Mouse (Mus musculus) limb, embryonic 12.5 days (tissue): ENCODE results near the gene 2610528J11Rik. TPM values are rescaled to one million over a fixed set of nuclear protein-coding genes. Genes with fewer than 3 reads are reported as not detected.

Experiments
- ATAC-seq: fragments of 200-750 bp; cut with Nextera tagmentation; 2 replicates; pipeline ENCODE4 v1.8.0; 2017; ENCODE audit warnings: low read depth, moderate TSS enrichment; ENCODE audit not compliant: insufficient number of reproducible peaks, insufficient read depth, low FRiP score, low TSS enrichment
- H3K27ac ChIP-seq: fragments of 300-500 bp; sonication (generic); 2 replicates; pipeline ENCODE4 v1.5.1; 2016; ENCODE audit warnings: mild to moderate bottlenecking, moderate library complexity
- H3K27me3 ChIP-seq: fragments of 300-500 bp; sonication (generic); 2 replicates; pipeline ENCODE4 v1.6.1; 2016; ENCODE audit warnings: mild to moderate bottlenecking, moderate library complexity
- H3K36me3 ChIP-seq: fragments of 300-500 bp; sonication (generic); 2 replicates; pipeline ENCODE4 v1.6.1; 2016; ENCODE audit warnings: mild to moderate bottlenecking, moderate library complexity
- H3K4me1 ChIP-seq: fragments of 300-500 bp; sonication (generic); replicated peaks from 2 replicates; pipeline ENCODE4 v1.6.1; 2016
- H3K4me2 ChIP-seq: fragments of 300-500 bp; sonication (generic); 2 replicates; pipeline ENCODE4 v1.6.1; 2016; ENCODE audit warnings: mild to moderate bottlenecking, moderate library complexity
- H3K4me3 ChIP-seq: fragments of 300-500 bp; sonication (generic); replicated peaks from 2 replicates; pipeline ENCODE4 v1.5.1; 2016; ENCODE audit warnings: mild to moderate bottlenecking
- H3K9ac ChIP-seq: fragments of 300-500 bp; sonication (generic); replicated peaks from 2 replicates; pipeline ENCODE4 v1.6.1; 2016; ENCODE audit warnings: mild to moderate bottlenecking, moderate library complexity
- H3K9me3 ChIP-seq: fragments of 300-500 bp; sonication (generic); 2 replicates; pipeline ENCODE4 v1.6.1; 2016; ENCODE audit warnings: mild to moderate bottlenecking, moderate library complexity
- WGBS: fragments of 180-500 bp; shearing (Covaris S2); methylation state at CpG from one replicate; pipeline ENCODE4 v1.1.7; 2016; 5-methylcytosine and 5-hydroxymethylcytosine counted together
- polyA plus RNA-seq: library from polyadenylated mRNA; unstranded; fragments of >200 nt; fragmentation: Nextera tagmentation; extraction: Ambion mirVana; gene quantifications from 2 replicates; pipeline ENCODE4 v1.2.1, GENCODE M21; 2016

Gene 2610528J11Rik
- polyA plus RNA-seq, 1 experiment from 2014 or later: 0.73 TPM

GRCm38 (mm10) chr4:118518208-118518607 is 8.6 kb upstream of the 2610528J11Rik start:
- H3K4me2 ChIP-seq: no peak overlapping the region
- no peaks in the 10 kb centered on the region for H3K36me3 ChIP-seq
- no peak for ATAC-seq
- no peak overlapping the region for H3K9ac ChIP-seq
- peaks cover 23% of the 10 kb centered on the region for H3K27me3 ChIP-seq
- no peak overlapping the region for H3K4me3 ChIP-seq
- WGBS: 67% methylated on average over 5 of the region's 5 CpGs
- peaks cover 8% of the 10 kb centered on the region; the same call in 1 of the 2 replicates for H3K4me1 ChIP-seq
- no peak overlapping the region for H3K27ac ChIP-seq
- H3K9me3 ChIP-seq: no peaks in the 10 kb centered on the region

- Histone ChIP-seq H3K4me1 (0 out of 2 replicates have a peak, but pooled peaks cover 6% of the 10 kb centered on the region), H3K4me3 (no peak overlapping the region), H3K27me3 (peaks cover 17% of the 10 kb centered on the region), H3K36me3 (no peaks in the 10 kb centered on the region), H3K27ac (no peak overlapping the region), H3K9ac (no peak overlapping the region), H3K9me3 (no peaks in the 10 kb centered on the region), H3K4me2 (no peak overlapping the region)
- ATAC-seq: 0 out of 2 replicates have a peak, but pooled peaks have one; percentile 59
- 85% methylated on average over 7 of the region's 7 CpGs for whole genome bisulfite sequencing
These were observed 4.6 kb upstream of the 2610528J11Rik start for GRCm38 (mm10) chr4:118522248-118522647.

GRCm38 (mm10) chr4:118523976-118524375 is 2.8 kb upstream of the 2610528J11Rik start:
- Histone ChIP-seq H3K36me3 (no peaks in the 10 kb centered on the region), H3K9me3 (no peaks in the 10 kb centered on the region), H3K4me2 (no peak overlapping the region), H3K27me3 (0 out of 2 replicates have a peak, but pooled peaks cover 7% of the 10 kb centered on the region), H3K4me1 (0 out of 2 replicates have a peak, but pooled peaks cover 7% of the 10 kb centered on the region), H3K27ac (no peak overlapping the region), H3K4me3 (no peak overlapping the region), H3K9ac (no peak overlapping the region)
- WGBS: 71% methylated on average over 7 of the region's 7 CpGs
- no peak for ATAC-seq

- no peak for ATAC-seq
- no peak overlapping the region for H3K9ac ChIP-seq
- H3K27me3 ChIP-seq: 0 out of 2 replicates have a peak, but pooled peaks cover 7% of the 10 kb centered on the region
- H3K4me1 ChIP-seq: 0 out of 2 replicates have a peak, but pooled peaks cover 7% of the 10 kb centered on the region
- no peaks in the 10 kb centered on the region for H3K9me3 ChIP-seq
- WGBS: 84% methylated on average over 3 of the region's 3 CpGs
- no peak overlapping the region for H3K4me3 ChIP-seq
- no peak overlapping the region for H3K27ac ChIP-seq
- no peaks in the 10 kb centered on the region for H3K36me3 ChIP-seq
- no peak overlapping the region for H3K4me2 ChIP-seq
These were observed 1.0 kb upstream of the 2610528J11Rik start for GRCm38 (mm10) chr4:118525779-118526178.

GRCm38 (mm10) chr4:118527335-118527681 is 509 bp downstream of the 2610528J11Rik start:
- no peak overlapping the region for H3K9ac ChIP-seq
- H3K4me3 ChIP-seq: no peak overlapping the region
- peak overlapping the region; percentile 7; the same call in 1 of the 2 replicates for H3K4me2 ChIP-seq
- 37% methylated on average over 5 of the region's 5 CpGs for WGBS
- no peaks in the 10 kb centered on the region for H3K36me3 ChIP-seq
- 0 out of 2 replicates have a peak, but pooled peaks cover 7% of the 10 kb centered on the region for H3K4me1 ChIP-seq
- H3K9me3 ChIP-seq: no peaks in the 10 kb centered on the region
- no peak for ATAC-seq
- H3K27me3 ChIP-seq: 0 out of 2 replicates have a peak, but pooled peaks cover 7% of the 10 kb centered on the region
- no peak overlapping the region for H3K27ac ChIP-seq

- Histone ChIP-seq H3K9ac (no peak overlapping the region), H3K4me3 (no peak overlapping the region), H3K36me3 (no peaks in the 10 kb centered on the region), H3K27ac (no peak overlapping the region), H3K4me1 (0 out of 2 replicates have a peak, but pooled peaks cover 7% of the 10 kb centered on the region), H3K4me2 (no peak overlapping the region), H3K27me3 (0 out of 2 replicates have a peak, but pooled peaks cover 7% of the 10 kb centered on the region), H3K9me3 (no peaks in the 10 kb centered on the region)
- no peak for ATAC-seq
- 87% methylated on average over 6 of the region's 6 CpGs for WGBS
These were observed 921 bp downstream of the 2610528J11Rik start for GRCm38 (mm10) chr4:118527720-118528119.

- WGBS: 69% methylated on average over 5 of the region's 5 CpGs
- Histone ChIP-seq H3K36me3 (no peaks in the 10 kb centered on the region), H3K27me3 (peaks cover 17% of the 10 kb centered on the region; the same call in 1 of the 2 replicates), H3K4me2 (no peak overlapping the region), H3K27ac (no peak overlapping the region), H3K4me1 (no peaks in the 10 kb centered on the region), H3K9me3 (no peaks in the 10 kb centered on the region), H3K9ac (no peak overlapping the region), H3K4me3 (no peak overlapping the region)
- ATAC-seq: no peak
These were observed 5.9 kb downstream of the 2610528J11Rik start for GRCm38 (mm10) chr4:118532663-118533062.

GRCm38 (mm10) chr4:118533156-118533555 is 6.4 kb downstream of the 2610528J11Rik start:
- Histone ChIP-seq H3K4me3 (no peak overlapping the region), H3K9me3 (no peaks in the 10 kb centered on the region), H3K4me1 (no peaks in the 10 kb centered on the region), H3K9ac (no peak overlapping the region), H3K36me3 (no peaks in the 10 kb centered on the region), H3K27ac (no peak overlapping the region), H3K27me3 (peaks cover 17% of the 10 kb centered on the region; the same call in 1 of the 2 replicates), H3K4me2 (no peak overlapping the region)
- ATAC-seq: no peak
- 70% methylated on average over 3 of the region's 4 CpGs for WGBS

- peaks cover 21% of the 10 kb centered on the region; the same call in 1 of the 2 replicates for H3K27me3 ChIP-seq
- WGBS: 85% methylated on average over 7 of the region's 7 CpGs
- H3K4me1 ChIP-seq: no peaks in the 10 kb centered on the region
- H3K4me2 ChIP-seq: no peak overlapping the region
- H3K9me3 ChIP-seq: no peaks in the 10 kb centered on the region
- H3K4me3 ChIP-seq: no peak overlapping the region
- H3K36me3 ChIP-seq: no peaks in the 10 kb centered on the region
- H3K9ac ChIP-seq: no peak overlapping the region
- no peak for ATAC-seq
- no peak overlapping the region for H3K27ac ChIP-seq
These were observed 6.8 kb downstream of the 2610528J11Rik start for GRCm38 (mm10) chr4:118533605-118534004.

GRCm38 (mm10) chr4:118535610-118536009 is 8.8 kb downstream of the 2610528J11Rik start:
- 84% methylated on average over 6 of the region's 6 CpGs for WGBS
- Histone ChIP-seq H3K36me3 (no peaks in the 10 kb centered on the region), H3K4me3 (no peak overlapping the region), H3K9me3 (no peaks in the 10 kb centered on the region), H3K9ac (no peak overlapping the region), H3K27ac (no peak overlapping the region), H3K27me3 (peaks cover 21% of the 10 kb centered on the region; the same call in 1 of the 2 replicates), H3K4me2 (no peak overlapping the region), H3K4me1 (peaks cover 10% of the 10 kb centered on the region)
- no peak for ATAC-seq

- no peak for ATAC-seq
- Histone ChIP-seq H3K4me3 (no peak overlapping the region), H3K9me3 (no peaks in the 10 kb centered on the region), H3K36me3 (no peaks in the 10 kb centered on the region), H3K4me2 (no peak overlapping the region), H3K4me1 (peaks cover 11% of the 10 kb centered on the region), H3K27ac (no peak overlapping the region), H3K9ac (no peak overlapping the region), H3K27me3 (peaks cover 32% of the 10 kb centered on the region)
- 50% methylated on average over 6 of the region's 6 CpGs for WGBS
These were observed 11.0 kb downstream of the 2610528J11Rik start for GRCm38 (mm10) chr4:118537801-118538200.

- Histone ChIP-seq H3K4me1 (peaks cover 21% of the 10 kb centered on the region), H3K9ac (no peak overlapping the region), H3K36me3 (no peaks in the 10 kb centered on the region), H3K27me3 (peaks cover 30% of the 10 kb centered on the region), H3K4me3 (no peak overlapping the region), H3K27ac (no peak overlapping the region), H3K4me2 (no peak overlapping the region), H3K9me3 (no peaks in the 10 kb centered on the region)
- no peak for ATAC-seq
- 20% methylated on average over 10 of the region's 10 CpGs for WGBS
These were observed 13.1 kb downstream of the 2610528J11Rik start for GRCm38 (mm10) chr4:118539904-118540303.
